Mouse (Mus musculus): ENCODE measurements around the gene Zfp78.

Gene Zfp78

DNA sequence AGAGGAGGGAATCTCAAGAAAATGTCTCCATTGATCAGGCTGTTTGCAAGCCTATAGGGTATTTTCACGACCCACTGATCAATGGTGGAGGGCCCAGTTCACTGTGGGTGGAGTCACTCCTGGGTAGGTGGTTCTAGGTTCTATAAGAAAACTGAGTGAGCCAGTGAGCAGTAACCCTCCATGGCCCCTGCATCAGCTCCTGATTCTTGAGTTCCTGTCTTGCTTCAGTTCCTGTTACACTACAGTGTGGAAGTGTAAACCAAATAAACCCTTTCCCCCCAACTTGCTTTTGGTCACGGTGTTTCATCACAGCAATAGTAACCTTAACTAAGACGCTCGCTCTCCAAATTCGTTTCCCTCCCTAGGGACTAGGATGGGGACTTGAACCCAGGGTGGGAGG lies 25.9 kb downstream of the Zfp78 start:
- no peak for DNase-seq

DNA sequence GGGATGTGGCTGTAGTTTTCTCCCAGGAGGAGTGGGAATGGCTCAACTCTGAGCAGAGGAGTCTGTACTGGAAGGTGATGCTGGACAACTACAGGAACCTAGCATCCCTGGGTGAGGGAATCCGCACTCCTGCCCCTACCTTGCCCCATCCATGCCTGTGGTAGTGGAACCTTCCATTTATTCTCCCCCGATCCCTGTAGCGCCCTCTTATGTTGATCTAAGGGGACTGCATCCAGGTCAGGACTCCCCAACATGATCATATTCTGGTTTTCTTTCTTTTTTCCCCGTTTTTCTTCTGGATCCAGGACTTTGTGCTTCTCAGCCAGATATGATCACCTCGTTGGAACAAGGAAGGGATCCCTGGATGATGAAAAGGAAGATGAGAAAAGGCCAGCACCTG lies 26.4 kb downstream of the Zfp78 start:
- DNase-seq: no peak

DNA sequence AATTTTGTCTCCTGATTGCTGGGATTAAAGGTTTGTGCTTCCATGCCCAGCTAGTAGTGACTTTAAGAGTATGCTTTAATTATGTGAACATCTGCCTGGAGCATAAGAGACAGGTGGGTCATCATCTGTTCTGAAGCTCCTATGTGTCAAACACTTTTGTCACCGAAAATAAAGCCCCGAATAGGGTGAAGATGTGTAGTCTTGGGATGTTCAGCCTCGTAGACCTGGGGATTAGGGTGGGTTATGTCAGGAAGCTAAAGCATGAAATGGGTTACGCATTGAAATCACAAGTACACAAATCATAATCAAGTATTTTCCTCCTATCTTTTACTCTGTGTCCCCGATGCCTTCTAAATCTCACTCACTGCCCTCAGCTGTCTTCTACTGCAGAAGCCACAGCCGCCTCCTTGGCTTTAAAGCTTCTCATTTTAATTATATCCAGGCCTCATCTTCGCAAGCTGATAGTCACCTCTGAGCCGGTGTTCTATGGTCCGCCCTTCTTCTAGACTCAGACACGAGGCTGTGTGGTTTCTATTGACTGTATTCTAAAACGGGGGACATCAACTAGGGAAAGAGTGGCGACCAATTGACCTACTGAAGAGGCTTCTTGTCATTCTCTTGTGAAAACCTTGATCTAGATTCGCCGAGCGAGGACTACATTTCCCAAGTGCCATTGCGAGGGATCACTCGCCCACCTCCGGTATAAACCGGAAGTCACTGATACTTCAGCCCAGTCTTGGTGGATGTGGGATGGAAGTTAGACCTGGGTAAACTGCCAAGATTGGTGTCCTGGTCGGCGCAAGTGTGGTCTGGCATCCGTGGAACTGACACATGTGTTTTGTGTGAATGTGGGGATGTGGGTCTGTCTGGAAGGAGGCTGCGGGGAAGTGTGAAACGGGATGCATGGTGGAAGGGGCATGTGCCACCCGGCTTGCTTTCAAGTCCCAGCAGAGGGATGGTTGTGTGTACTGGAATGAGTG lies 35.2 kb downstream of the Zfp78 start, which contains the start of gene Smim17:
Gene Smim17 (plus strand): TSS at position 720 of the 980 bp plus-strand sequence.
- DNase-seq: peak; percentile 82 to 83

DNA sequence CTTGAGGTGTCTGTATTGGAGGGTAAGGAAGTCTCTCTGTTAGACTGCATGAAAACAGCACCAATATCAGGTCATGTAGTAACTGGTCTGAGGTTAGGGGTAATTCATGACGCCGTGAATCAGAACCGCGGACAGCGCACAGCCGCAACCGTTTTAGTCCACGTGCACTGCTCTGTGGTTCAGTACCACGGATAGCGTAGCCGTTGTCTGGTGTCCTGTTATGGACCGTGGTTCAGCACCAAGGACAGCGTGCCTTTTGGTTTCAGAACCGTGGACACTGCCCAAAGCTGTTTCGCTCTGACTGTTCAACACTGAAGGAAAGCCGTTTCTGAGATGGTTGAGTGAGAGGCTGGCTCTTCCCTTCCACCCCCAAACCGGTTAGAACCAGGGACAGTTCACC lies 47.0 kb downstream of the Zfp78 start, which contains the start of gene Gm20715:
Gene Gm20715 (plus strand): TSS at position 235 of the 400 bp plus-strand sequence.
- peak; percentile 56 to 77 for DNase-seq

DNA sequence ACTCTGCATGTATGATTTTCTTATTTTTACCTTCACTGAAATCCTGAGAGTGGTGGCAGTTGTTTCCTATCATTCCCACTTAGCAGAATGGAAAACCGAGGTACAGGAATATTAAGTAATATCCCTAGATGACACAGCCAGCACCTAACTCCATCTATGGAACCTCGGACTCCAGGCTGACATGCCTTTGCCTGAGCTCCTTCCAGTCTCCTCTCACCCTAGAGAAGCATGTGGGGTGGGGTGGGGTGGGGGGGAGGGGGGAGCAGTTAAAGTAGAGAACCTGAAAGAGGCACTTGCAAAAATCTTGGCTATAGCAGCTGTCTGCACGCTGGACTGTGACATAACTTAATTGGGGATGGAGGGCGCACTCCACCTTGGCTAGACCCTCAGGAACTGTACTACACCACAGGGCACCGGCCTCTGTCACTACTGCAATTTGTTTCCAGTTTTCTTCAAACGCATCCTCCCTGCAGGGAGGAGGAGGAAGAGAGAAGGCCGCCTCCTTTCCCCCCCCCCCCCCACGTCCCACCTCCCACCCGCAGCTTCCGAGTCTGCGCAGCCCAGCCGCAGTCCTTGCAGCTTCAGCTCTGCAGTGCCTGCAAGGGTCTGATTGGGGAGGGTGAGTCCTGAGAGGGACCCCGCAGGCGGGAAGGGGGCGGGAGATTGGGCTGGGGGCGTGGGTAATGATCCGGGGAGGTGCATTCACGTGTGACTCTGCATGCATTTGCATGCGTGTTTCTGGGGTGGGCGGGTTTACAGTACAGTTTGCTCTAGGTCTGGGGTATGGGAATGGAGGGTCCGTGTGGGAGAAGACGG lies 51.8 kb downstream of the Zfp78 start:
- peak; percentile 49 to 66 for DNase-seq

DNA sequence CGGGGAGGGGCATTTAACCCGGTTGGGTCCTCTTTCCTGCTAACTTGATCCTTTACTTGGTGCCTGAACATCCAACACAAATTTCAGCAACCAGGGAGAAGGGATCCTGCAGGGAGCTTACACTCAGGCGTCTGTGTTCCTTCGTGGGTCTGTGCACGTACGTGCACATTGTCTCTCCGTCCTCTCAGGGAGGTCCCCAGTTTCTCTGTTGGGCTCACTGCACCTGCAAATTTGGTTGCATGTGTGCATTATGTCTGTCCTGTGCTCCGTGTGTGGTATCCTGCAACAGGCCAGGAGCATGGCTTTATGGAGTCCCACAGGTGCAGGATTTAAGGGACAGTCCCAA lies 52.3 kb downstream of the Zfp78 start:
- no peak for DNase-seq

DNA sequence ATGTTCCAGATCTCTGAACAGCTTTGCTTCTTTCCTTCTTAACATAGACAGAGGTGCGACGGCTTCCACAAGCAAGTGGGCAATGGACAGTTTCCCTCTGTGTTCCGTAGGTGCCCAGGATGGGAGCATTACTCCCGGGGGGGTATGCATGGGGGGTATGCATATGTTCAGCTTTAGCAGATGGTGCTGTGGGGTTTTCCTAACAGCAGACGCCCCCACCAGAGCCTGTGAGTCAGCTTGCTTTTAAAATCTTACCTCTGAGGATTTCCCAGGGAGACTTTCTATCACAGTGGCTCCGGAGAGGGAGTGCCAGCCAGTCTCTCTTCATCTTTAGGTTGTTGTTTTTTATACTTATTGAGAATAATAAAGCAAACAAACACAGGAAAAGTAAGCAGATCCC lies 56.8 kb downstream of the Zfp78 start:
- no peak for DNase-seq

DNA sequence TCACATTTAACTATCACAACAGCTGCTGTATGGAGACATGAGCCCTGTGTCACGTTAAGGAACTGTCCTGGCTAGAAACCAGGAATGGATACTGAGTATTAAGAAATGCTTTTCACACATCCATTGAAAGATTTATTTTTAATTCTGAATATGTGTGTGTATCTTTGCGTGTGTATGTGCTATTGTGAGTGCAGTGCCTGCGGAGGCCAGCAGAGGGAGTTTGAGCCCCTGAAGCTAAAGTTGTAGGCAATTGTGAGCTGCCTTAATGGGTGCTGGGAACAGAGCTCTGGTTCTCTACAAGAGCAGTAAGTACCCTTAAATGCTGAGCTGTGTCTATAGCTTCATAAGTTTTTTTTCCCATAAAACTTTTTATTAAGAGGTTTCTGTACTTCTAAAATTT lies 66.3 kb downstream of the Zfp78 start:
- no peak for DNase-seq

DNA sequence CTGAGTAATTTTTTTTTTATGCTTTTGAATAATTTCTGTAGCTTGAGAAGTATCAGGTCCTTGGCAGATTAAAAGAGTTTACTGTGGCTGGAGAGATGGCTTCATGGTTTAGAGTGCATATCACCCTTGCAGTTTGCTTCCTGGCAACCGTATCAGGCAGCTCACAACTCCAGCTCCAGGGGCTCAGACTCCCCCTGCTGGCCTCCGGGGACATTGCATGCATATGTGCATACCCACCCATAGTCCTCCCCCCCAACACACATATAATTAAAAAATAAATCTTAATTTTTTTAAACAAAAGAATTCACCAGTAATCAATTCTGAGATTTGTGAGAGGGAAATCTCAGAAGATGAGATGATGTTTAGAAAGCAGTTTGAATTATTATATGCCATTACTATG lies 67.3 kb downstream of the Zfp78 start:
- peak; percentile 44 to 51 for DNase-seq
